Mouse (Mus musculus) gastrocnemius, adult 8-10 months (tissue): ENCODE measurements at regions not wholly inside any gene's neighbourhood (a gene's known extent, or its start where the extent isn't known, plus 50 kb on each side); places are given as distances from the start of the nearest gene placed in this dataset.
"Not testable (repeated sequence)": the region's sequence is repeated elsewhere in the genome, so short reads cannot be mapped to it uniquely, and the experiment has no call there.

Source experiments
- DNase-seq, 2 experiments: peaks; one replicate each; pipeline ENCODE4 v3.0.0; 2022; ENCODE audit warnings: low spot score in 2 of 2

DNA sequence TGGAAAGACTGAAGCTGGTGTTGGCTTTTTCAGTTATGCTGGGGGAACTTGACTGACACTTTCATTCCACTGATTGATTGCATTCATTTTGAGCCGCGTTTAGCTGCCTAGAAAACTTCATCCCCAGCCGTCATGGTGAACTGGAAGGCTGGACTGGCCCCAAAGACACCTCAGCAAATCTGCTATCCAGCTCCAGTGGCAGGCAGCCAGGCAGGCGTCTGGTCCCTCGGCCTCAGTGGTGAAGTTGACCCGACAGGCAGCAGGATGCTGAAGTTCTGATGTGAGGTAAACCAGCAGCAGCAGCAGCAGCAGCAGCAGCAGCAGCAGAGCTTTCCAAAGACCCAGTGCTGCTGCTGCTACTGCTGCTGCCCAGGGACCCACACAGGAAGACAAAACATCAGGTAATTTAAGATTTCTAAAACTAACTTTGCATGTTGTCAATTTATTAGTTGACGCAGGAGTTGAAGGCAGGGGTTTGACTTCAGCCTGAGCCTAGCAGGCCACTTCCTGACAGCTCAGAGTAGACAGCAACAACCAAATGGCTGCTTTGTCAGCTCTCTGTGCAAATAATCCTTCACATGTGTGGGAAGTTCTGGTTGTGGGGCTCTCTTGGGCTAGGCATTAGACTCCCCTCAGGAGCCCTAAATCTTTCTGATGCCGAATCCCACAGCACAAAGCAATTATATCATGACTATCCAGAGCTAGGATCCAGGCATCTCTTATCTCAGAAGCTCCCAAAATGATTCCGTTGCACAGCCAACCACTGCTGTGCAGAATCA, 200.4 kb upstream of the Nhs start:
- DNase-seq, result peak in 1 of 2 experiments; percentile 18

DNA sequence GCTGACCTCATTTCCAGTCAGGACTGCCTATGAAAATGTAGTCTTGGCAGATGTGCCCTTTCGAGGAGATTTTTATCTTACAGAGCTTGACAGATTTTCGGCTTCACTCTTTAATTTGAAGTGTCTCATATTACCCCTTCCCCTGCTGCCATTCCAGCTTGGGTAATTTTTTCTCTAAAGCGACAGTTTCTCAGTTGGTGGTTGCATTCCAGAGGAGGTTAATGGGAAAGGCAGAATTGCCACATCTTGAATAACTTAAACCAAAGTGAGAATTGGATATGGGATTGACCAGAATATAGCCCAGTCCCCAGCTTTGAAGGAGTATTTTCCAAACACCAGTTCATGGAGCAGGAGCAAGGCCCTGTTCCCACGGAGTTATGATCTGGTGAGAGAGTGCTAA, 188.8 kb upstream of the Nhs start:
- DNase-seq, result no peak

DNA sequence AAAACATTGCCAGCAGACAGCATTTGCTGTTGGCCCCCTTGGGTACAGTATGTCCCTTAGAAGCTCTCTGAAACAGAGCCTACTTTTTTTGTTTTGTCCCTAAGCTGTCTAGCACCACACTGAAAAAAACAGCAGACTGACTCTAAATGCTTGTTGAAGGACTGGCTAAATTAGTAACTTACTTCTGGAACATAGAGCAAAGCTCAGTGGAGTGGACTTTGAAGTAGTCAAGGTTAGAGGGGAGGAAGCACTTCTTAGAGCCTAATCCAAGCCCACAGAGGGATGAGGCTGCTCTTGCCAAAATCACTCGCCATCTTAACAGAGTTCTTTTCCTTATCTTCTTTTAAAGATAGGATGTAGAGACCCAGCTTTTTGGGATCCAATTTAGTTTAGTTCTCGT, 188.4 kb upstream of the Nhs start:
- no peak for DNase-seq

DNA sequence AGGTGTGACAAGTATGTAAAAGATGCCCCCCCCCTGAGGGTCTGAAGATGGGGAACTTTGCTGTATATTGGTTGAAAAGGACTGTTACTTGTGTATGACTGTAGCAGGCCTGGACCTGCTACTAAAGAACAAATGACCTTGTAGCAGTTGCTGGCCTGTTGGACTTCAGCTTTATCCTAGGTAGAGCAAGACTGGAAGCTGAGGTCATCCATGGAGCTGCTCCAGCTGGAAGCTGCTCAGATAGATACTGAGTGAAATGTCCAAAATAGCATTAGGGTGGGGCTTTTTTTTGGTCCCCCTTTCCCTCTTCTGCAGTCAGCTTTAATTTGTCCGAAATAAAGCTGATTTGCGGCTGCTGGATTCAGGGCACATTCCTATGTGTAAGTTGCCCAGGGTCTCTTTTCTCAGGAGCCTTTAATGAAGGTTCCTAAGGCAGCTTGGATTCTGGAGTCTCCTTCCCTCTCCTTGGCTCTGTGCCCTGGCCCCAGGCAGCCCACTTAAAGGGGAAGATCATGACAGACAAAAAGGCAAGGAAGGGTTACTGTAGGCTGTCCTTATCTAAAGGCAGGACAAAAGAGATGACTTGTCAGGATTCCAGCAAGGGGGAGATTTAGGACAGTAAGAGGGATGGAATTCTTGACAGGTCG, 186.1 kb upstream of the Nhs start:
- no peak for DNase-seq

DNA sequence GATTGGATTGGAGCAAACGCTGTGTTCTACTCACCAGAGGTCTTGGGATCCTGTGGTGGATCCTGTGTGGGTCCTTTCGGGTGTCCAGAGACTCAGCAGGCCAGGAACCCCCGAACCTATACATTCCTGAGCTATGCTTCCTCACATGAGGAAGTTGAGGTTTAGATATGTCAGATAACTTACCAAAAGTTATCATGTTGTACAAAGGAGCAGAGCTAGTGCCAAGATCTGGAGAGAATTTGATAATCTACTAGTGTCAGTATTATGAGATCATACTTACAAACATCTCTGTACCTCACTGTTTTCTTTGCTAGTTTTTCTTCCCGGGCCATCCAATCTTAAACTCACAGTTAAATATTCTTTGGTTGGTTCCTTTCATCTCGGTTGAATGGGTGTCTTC, 172.6 kb upstream of the Nhs start:
- no peak for DNase-seq

DNA sequence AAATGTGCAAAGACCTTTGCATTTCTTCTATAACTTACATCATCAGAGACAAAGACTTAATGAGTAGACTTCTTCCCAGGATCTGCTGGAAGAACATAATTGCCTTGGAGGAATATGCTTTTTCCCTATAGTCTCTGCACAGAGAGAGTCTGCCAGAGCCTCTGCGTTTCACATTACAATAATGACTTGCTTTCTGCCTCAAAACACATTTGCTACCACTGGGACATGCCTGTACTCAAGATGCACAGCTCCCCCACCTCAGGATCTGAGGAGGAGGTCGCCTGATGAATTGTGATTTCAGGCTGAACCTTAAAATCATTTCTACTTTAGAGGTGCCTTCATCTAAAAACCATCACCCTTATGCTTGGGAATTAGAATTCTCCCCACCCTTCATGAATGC, 148.1 kb upstream of the Nhs start:
- DNase-seq, result no peak

DNA sequence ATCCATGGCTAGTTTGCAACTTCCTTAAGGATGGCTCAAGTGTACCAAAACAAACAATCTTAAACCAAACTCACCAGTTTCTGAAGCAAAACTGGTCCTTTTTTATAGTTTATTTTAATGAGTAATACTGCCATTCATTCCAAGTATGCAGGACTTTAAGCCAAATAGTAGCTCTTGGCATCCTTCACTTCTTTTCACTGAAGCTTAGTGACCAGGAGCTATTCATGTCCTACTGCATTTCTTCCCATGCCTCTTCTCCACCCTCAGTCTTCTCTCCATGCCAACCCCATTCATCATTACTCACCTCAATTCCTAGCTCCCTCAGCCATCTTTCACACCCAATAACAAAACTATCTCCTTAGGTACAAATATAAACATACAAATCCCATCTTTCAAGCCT, 144.6 kb upstream of the Nhs start:
- no peak for DNase-seq

DNA sequence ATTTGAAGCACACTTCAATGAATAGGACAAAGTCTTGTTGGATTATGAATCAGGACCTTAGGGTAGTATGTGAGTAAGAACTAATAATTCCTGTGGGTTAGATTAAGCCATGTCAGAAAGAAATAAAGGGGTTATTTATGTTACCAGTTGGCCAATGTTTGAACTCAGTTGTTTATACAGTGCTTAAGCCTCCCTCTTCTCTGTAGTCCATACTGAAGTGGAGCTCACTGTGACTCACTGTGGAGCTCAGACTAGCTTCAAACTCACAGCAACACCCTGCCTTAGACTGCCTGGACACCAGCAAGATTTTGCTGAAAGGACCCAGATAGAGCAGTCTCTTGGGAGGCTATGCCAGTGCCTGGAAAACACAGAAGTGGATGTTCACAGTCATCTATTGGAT, 143.3 kb upstream of the Nhs start:
- DNase-seq, result no peak

DNA sequence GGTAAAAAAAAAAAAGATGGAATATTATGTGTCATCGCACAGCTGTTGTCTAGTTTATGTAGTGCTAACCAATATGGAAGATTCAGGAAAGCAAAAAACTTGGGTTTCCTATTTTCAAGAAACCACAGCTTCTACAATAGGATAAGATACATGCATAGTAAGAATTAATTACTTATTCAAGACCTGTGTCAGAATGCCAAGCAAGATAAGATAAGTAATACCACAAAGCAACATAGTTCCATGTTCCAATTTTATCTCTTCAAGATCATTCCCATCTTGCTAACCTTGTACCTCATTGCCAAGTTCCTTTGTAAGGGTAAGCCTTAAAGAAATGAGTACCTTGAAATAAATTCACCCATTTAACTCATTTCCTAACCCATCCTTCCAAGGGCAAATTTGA, 131.7 kb upstream of the Nhs start:
- DNase-seq, result no peak

DNA sequence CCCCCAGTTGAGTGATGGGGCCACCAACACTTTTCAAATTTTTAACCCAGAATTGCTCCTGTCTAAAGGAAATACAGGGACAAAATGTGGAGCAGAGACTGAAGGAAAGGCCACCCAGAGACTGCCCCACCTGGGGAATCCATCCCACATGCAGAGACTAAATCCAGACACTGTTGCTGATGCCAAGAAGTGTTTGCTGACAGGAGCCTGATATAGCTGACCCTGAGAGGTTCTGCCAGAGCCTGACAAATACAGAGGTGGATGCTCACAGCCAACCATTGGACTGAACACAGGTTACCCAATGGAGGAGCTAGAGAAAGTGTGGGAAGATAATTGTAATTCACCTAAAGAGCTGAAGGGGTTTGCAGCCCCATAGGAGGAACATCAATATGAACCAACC, 126.6 kb upstream of the Nhs start:
- not testable (repeated sequence) for DNase-seq

DNA sequence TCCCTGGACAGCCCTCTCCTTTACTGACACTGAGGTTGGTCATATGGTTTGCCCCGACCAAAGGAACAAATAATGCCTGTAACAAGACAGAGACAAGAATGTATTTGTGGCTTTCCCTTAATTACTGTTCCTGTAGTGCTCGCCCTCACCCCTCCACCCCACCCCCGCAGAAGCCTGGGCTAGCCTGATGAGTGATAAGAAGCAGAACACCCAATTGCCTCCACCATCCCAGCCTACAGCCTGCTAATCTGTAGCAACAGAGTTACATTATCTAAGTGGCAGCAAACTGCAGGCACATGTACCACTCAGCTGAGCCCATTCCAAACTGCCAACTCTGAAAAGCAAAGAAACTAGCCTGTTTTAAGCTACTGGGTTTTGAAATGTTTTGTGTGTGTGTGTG, 124.7 kb upstream of the Nhs start:
- DNase-seq, result no peak

DNA sequence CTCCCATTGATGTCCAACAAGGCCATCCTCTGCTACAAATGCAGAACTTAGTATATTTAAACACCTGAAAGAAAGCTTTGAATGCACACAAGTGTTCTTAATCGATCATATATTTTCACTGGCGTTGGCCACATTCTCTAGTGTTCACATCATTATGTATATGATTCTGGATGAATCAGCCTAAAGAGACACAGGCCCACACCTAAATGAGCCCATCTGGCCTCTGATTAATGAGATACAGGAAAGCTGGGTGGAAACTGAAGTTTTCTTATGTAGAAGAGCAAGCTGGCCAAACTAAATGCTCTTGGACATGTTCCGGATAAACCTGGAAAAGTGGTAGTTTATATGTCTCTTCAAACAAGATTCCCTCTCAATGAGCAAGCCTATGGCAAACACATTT, 123.2 kb upstream of the Nhs start:
- no peak for DNase-seq

DNA sequence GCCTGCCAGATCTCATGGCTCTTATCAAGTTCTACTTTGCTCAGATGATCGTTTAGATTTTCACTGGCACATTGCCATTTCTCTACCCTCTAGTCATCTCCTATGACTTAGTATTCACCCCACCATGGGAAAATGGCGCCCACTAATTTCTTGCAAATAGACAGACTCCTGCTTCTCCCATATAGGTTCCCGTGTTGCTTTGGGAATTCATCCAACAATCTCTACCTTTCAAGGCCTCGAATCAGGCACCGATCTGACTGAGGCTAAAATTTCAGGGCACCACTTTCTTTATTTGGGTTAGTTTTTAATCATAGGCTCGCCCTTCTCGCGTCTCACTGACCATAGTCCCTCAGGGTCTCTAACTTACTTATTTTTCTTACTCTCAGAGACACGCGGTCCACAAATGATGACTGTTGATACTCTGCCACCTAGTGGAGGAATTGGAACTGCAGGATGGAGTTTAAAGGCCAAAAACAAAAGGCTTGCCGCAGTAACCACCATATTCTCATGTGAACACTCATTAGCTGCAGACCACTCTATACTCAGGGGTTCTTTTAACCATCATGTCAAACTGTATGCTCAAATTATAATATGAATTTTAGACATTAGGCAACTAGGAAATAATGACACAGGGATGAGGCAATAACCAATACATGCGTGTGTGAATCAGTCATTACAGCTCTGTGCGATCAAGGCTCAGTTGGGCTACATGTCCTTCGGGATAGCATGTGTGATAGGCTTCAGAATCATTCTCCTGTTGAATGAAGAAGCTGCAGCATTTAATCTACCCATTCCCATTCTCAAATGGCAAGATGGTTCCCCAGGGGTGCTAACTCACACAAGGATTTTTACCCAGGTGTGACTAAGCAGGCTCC, 119.5 kb upstream of the Nhs start:
- peak in 1 of 2 experiments; percentile 8 for DNase-seq

DNA sequence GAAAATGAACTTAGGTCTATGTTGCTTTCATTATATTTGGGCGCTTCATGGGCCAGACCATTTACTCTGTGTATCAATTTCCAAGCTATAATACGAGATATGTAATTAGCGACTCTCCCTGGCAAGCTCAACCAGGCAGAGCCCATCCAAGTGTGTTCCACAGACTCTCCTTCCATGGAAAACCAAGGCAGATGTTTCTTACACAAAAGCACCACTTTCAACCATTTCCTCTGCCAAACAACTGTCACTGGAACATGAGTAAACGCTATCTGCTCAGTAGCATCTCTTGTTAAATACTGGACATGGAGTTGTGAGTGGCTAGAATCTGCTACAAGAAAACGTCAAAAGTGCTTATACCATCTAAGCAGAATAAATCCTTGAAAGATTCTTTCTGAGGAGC, 115.1 kb upstream of the Nhs start:
- DNase-seq, result no peak

DNA sequence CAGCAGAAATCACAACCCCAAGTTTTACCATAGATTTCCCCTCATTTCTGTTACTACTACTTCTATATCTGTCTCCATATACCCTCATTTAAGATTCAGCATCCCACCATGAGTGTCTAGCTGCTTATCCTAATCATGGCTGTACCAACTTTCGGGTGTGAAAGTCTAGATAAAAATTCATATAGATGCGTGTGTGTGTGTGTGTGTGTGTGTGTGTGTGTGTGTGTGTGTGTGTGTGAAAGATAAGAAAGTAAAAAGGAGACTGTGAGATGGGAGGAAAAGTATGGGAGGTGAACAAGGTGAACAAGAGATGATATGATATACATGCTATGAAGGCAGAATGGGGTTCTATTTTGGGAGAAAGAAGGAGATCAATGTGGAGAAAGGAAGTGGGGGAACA, 111.7 kb upstream of the Nhs start:
- DNase-seq, result no peak

DNA sequence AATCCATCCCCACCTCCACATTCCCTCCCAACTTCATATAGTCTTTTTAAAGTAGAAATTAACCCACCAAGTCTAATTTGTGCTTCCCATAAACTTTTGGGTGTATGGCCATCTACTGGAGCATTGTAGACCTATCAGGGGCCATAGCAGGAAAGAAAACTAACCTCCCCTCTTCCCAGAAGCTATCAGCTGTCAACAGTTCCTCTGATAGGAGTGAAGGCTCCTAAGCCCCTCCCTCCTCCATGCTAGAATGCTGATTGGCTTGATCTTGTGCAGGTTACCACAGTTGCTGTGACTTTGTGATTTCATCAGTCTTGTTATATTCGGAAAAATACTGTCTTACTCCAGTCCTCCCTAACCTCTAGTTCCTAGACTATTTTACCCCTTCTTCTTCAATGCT, 109.4 kb upstream of the Nhs start:
- no peak for DNase-seq

DNA sequence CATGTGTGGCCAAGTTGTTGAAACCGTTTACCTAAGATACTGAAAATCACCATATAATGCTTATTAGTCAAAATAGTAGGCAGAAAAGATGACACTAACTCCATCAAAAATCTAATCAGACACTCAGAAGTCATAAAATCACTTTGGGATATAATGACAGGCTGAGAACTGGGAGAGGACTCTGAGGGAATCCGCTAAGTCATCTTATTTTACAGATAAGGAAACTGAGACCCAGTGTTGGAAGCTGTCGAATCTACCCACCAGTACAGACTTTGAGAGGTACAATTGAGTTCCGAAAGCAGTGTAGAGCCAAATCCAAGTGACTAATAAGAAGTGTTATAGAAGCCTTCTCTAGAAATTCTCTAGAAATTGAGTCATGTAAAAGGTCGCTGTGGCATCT, 108.6 kb upstream of the Nhs start:
- DNase-seq, result no peak

DNA sequence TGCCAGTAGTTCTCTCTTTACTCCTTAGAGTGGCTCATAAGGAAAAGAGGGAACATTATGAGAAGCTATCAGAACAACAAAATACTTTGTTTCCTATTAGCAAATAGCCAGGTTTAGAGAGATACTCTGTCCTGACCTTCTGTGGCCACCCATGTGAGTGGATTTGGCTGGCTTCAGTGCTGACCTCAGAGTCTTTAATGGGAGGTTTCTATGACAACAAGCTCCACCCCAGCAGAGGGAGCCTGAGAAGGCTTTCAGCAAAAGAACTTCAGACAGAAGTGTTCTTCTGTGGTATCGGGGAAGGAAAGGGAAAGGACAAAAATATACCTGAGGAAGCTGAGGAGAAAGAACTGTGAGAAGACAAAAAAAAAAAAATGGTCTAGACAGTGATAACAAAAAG, 108.1 kb upstream of the Nhs start:
- DNase-seq, result peak; percentile 4 to 8

DNA sequence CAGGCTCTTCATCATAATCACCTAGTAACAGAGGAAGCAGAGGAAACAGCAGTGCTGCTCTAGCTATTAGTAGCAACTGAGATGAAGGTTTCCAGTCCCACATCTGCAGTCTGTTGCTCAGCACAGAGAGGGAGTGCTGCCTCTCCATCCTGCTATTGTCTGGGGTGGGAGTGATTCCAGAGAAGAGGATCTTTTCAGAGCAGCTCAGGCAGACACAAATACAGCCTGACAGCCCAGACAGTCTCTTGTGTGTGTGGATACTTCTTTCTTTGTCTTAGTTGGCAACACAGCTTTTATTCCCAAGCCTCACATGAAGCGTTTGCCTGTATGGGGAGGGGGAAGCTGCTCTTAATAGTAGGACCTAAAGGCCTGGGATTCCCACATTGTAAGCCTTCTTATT, 107.2 kb upstream of the Nhs start:
- DNase-seq, result no peak

DNA sequence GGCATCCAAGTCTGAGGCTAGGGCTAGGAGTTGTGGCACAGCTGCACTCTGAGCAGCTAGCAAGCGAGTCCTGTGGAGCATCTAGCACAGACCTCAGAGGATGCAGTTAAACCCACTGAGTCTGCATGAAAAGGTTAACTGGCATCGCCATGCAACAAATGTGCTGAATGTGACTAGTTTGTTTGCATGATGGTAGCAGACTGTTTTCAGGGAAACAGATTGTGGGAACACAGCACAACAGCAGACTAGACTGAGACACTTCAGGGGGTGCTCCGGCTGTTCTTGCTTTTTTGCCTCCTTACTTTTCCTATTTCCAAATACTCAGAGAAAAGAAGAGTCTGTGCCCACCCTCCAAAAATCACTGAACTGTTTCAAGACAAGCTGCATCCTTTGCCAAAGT, 97.9 kb upstream of the Nhs start:
- DNase-seq, result no peak

DNA sequence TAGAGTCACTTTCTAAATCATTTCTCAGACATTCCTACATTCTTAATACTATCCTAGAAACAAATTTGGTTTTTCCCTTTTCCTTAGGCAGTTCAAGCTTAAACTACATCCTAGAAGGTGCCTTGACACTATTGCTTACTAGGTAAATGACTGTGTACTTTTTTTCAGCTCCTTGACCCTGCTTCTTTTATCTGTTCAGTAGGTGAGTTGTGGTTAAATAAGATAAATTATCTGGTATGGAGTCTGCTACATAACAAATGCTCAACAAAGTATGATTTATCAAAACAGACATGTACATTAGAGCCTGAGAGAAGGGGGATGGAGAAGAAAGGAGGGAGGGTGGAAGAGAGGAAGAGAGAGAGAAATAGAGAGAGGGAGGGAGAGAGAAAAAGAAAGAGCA, 96.3 kb upstream of the Nhs start:
- DNase-seq, result no peak

DNA sequence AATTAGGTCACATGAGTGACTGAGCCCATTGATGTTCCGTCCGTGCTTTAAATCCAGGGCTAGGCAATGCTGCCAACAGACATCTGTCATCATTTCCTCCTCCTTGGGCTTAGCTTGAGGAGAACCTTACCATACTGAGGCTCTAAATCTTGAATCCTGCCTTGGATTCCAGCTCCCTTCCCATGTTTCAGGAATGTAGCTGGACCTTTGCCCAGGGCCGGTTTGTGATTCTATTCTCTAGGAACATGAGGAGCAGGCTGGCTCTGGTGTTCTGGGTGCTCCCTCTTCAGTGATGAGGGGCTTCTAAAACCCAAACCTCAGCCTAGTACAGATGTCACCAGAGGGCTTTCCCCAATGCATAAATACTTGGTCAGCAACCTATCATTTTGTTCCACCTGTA, 81.8 kb upstream of the Nhs start:
- DNase-seq, result no peak

DNA sequence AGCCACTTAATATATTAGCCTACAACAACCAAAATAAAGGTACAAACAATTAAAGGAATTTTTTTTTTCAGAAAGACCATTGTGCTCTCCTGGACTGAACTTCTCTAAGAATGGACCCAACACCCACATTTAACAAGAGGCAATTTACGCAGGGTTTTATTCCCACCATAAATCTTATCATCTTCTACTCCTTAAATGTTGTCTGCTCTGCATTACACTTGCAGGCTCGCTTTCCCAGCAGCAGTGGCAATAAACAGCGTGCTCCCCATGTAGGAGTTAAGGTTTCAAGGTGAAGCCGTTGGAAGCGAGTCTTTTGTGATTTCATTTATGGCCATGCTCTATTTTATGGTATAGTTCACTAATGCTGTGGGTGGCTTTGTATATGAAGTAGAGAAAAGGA, 76.0 kb upstream of the Nhs start:
- DNase-seq, result no peak
